Comparison of ENCODE assay signal across 8 mouse cellular contexts in the genomic region with DNA sequence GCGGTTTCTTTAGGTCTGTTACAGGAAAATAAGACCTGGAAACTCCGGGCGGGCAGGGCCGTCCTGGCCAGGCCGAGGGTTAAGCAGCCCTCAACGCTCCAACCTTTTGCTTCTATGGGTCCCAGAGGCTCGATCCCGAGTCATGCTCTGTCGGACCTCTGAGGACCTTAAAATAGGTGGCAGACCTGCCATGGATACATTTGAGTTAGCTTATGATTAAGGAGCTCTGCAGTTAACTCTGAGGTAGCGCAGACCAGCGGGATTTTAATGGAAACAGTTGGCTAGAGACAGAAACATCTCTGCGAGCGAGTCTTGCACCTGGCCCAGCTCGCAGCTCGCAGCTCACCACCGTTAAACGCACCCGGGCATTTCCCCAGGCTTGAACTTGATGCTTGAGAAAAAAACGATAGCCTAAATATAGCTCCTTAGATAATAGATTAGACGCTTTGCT. TPM values are rescaled to one million over a fixed set of nuclear protein-coding genes. Genes with fewer than 3 reads are reported as not detected.
DNase-seq lines count a peak whose midpoint lies in the region; ATAC-seq and TF ChIP-seq lines count a peak whose summit lies in the region.

No protein-coding gene starts in this region.

- no peaks in the 10 kb centered on the region for H3K27me3 ChIP-seq in forebrain, embryonic 15.5 days
- no peaks in the 10 kb centered on the region for H3K27me3 ChIP-seq in liver, embryonic 16.5 days (ENCODE audit: control insufficient read depth, insufficient read depth, low read depth, low read length)

- TF ChIP-seq CTCF in lung, adult 2 months (IDR thresholded peaks at IDR 0.05; ENCODE audit: insufficient read depth, low read length), result no peak

- peak overlapping the region; percentile 91 for H3K9ac ChIP-seq in forebrain, embryonic 15.5 days (replicated peaks)
- peak overlapping the region; percentile 84 for H3K9ac ChIP-seq in liver, embryonic 16.5 days (ENCODE audit: low read depth, low read length)

- ATAC-seq in activated CD4-positive, CD25-positive, alpha-beta regulatory T cell, adult 4 months, result peak; percentile 16
- peak; percentile 59 for ATAC-seq in forebrain, embryonic 15.5 days (replicated peaks)
- no peak; the same call in 1 of the 2 replicates for ATAC-seq in liver, embryonic 16.5 days (ENCODE audit: low read depth)

- H3K9me3 ChIP-seq in forebrain, embryonic 15.5 days, result no peaks in the 10 kb centered on the region
- no peaks in the 10 kb centered on the region for H3K9me3 ChIP-seq in liver, embryonic 16.5 days (replicated peaks; ENCODE audit: control insufficient read depth, low read length)

- intact Hi-C loops in left cerebral cortex, postnatal 4 days (cut with DNase I), result loop anchor here (5.0 kb wide), 1 partner anchor 116 kb away; the partner anchor contains the start of gene Rpe

- peak overlapping the region; percentile 98 for H3K27ac ChIP-seq in forebrain, embryonic 15.5 days (replicated peaks)
- peak overlapping the region; percentile 71 for H3K27ac ChIP-seq in liver, embryonic 16.5 days (ENCODE audit: low read length)

- no peaks in the 10 kb centered on the region for H3K36me3 ChIP-seq in forebrain, embryonic 15.5 days
- H3K36me3 ChIP-seq in liver, embryonic 16.5 days (ENCODE audit: control insufficient read depth, insufficient read depth), result no peaks in the 10 kb centered on the region

- WGBS in lung, adult 2 months, result under 1% methylated on average over 20 of the region's 20 CpGs
- WGBS in forebrain, embryonic 15.5 days, result under 1% methylated on average over 20 of the region's 20 CpGs
- 0% methylated on average over 20 of the region's 20 CpGs for WGBS in liver, embryonic 16.5 days (ENCODE audit: insufficient replicate concordance)

- TF ChIP-seq POLR2A in lung, adult 2 months (IDR thresholded peaks at IDR 0.05; ENCODE audit: borderline replicate concordance, extremely low read depth, low read depth, low read length), result no peak

- H3K4me2 ChIP-seq in forebrain, embryonic 15.5 days (replicated peaks), result peak overlapping the region; percentile 66
- H3K4me2 ChIP-seq in liver, embryonic 16.5 days (ENCODE audit: low read depth, low read length), result peak overlapping the region; percentile 86

- H3K4me1 ChIP-seq in lung, adult 2 months (ENCODE audit: control insufficient read depth, insufficient read depth, low read length), result peaks cover 9% of the 10 kb centered on the region
- H3K4me1 ChIP-seq in forebrain, embryonic 15.5 days, result peaks cover 21% of the 10 kb centered on the region
- H3K4me1 ChIP-seq in liver, embryonic 16.5 days (ENCODE audit: control insufficient read depth, low read depth, low read length), result peaks cover 7% of the 10 kb centered on the region

- peak overlapping the region; percentile 71 for H3K4me3 ChIP-seq in lung, adult 2 months (replicated peaks; ENCODE audit: extremely low read depth, low read depth, low read length)
- peak overlapping the region; percentile 82 for H3K4me3 ChIP-seq in forebrain, embryonic 15.5 days
- H3K4me3 ChIP-seq in liver, embryonic 16.5 days (ENCODE audit: low read depth, low read length), result peak overlapping the region; percentile 93

- no peak for DNase-seq in lung, adult 2 months
- no peak for DNase-seq in lung, postnatal 10 days
- no peak for DNase-seq in embryo, embryonic 10.5 days (ENCODE audit: low spot score)
- DNase-seq in left cerebral cortex, postnatal 4 days, result no peak
- no peak for DNase-seq in embryo, embryonic 10 days (ENCODE audit: low spot score)

RNA-seq across cellular contexts. Expression of gene Kansl1l, which starts 0.5 kb away (rescaled TPM):
- polyA plus RNA-seq in lung, adult 2 months (2012; rRNA removed), result 2.8 and 3.6 TPM in 2 replicates
- polyA plus RNA-seq in activated CD4-positive, CD25-positive, alpha-beta regulatory T cell, adult 4 months (2017; shearing (Covaris generic)), result 1 to 10 TPM; 8.8 to 9.8 TPM
- polyA plus RNA-seq in forebrain, embryonic 15.5 days (2015; fragmentation: Nextera tagmentation; extraction: Ambion mirVana), result 15.3 and 17.9 TPM in 2 replicates
- polyA plus RNA-seq in liver, embryonic 16.5 days (2015; fragmentation: Nextera tagmentation; extraction: Ambion mirVana), result 3.2 and 3.7 TPM in 2 replicates
- 10 to 100 TPM; 17.5 to 19.8 TPM for total RNA-seq in left cerebral cortex, postnatal 4 days (2021)

RNA-seq across cellular contexts. Expression of gene Acadl, which starts 45.2 kb away (rescaled TPM):
- 18.8 and 34.1 TPM in 2 replicates for polyA plus RNA-seq in lung, adult 2 months (2012; rRNA removed)
- 10 to 100 TPM; 39.2 to 41.8 TPM for polyA plus RNA-seq in activated CD4-positive, CD25-positive, alpha-beta regulatory T cell, adult 4 months (2017; shearing (Covaris generic))
- polyA plus RNA-seq in forebrain, embryonic 15.5 days (2015; fragmentation: Nextera tagmentation; extraction: Ambion mirVana), result 31.2 and 34.2 TPM in 2 replicates
- 175 and 181 TPM in 2 replicates for polyA plus RNA-seq in liver, embryonic 16.5 days (2015; fragmentation: Nextera tagmentation; extraction: Ambion mirVana)
- total RNA-seq in left cerebral cortex, postnatal 4 days (2021), result 10 to 100 TPM; 28.0 to 31.3 TPM
